Mouse (Mus musculus) limb, embryonic 14.5 days (tissue): ENCODE measurements around the gene Abhd8. TPM values are rescaled to one million over a fixed set of nuclear protein-coding genes. Genes with fewer than 3 reads are reported as not detected.
A peak's percentile ranks its signal among the peaks of the same experiment; 100 is the strongest.

ENCODE experiments used
- ATAC-seq: fragments of 200-750 bp; cut with Nextera tagmentation; 2 replicates; pipeline ENCODE4 v1.8.0; 2017; ENCODE audit warnings: low read depth, moderate number of reproducible peaks, moderate TSS enrichment; ENCODE audit not compliant: low FRiP score
- DNase-seq: peaks from one replicate; pipeline ENCODE4 v3.0.0-alpha.2; 2015; ENCODE audit warnings: low spot score
- H3K27ac ChIP-seq: fragments of 300-500 bp; sonication (generic); replicated peaks from 2 replicates; pipeline ENCODE4 v1.5.1; 2014; ENCODE audit warnings: low read depth, mild to moderate bottlenecking, low read length, moderate library complexity, mixed read lengths
- H3K27me3 ChIP-seq: fragments of 300-500 bp; sonication (generic); 2 replicates; pipeline ENCODE4 v1.6.1; 2014; ENCODE audit warnings: low read length, mixed read lengths; ENCODE audit not compliant: control insufficient read depth, insufficient read depth
- H3K36me3 ChIP-seq: fragments of 300-500 bp; sonication (generic); 2 replicates; pipeline ENCODE4 v1.6.1; 2014; ENCODE audit warnings: mild to moderate bottlenecking, low read length, moderate library complexity, mixed read lengths; ENCODE audit not compliant: control insufficient read depth, insufficient read depth
- H3K4me1 ChIP-seq: fragments of 300-500 bp; sonication (generic); 2 replicates; pipeline ENCODE4 v1.6.1; 2014; ENCODE audit warnings: antibody characterized with exemption, low read length, mixed read lengths; ENCODE audit not compliant: control insufficient read depth, insufficient read depth
- H3K4me2 ChIP-seq: fragments of 300-500 bp; sonication (generic); replicated peaks from 2 replicates; pipeline ENCODE4 v1.6.1; 2014; ENCODE audit warnings: low read depth, mild to moderate bottlenecking, low read length, moderate library complexity; ENCODE audit not compliant: severe bottlenecking
- H3K4me3 ChIP-seq: fragments of 300-500 bp; sonication (generic); replicated peaks from 2 replicates; pipeline ENCODE4 v1.5.1; 2014; ENCODE audit warnings: low read length
- H3K9ac ChIP-seq: fragments of 300-500 bp; sonication (generic); 2 replicates; pipeline ENCODE4 v1.6.1; 2014; ENCODE audit warnings: mild to moderate bottlenecking, low read depth, low read length, moderate library complexity; ENCODE audit not compliant: severe bottlenecking
- H3K9me3 ChIP-seq: fragments of 300-500 bp; sonication (generic); 2 replicates; pipeline ENCODE4 v1.6.1; 2016; ENCODE audit warnings: low read length; ENCODE audit not compliant: control insufficient read depth
- POLR2A ChIP-seq: fragments of 200-500 bp; IDR thresholded peaks from 2 replicates; pipeline ENCODE4 v1.8.0; 2012; ENCODE audit warnings: inconsistent platforms, mild to moderate bottlenecking, moderate library complexity, borderline replicate concordance; ENCODE audit not compliant: insufficient read depth, insufficient read length; ENCODE audit errors: extremely low read depth
- WGBS: fragments of 180-500 bp; shearing (Covaris S2); extraction: QIAGEN DNeasy Blood & Tissue Kit; methylation state at CpG from one replicate; pipeline ENCODE4 v1.1.7; 2014; 5-methylcytosine and 5-hydroxymethylcytosine counted together
- polyA plus RNA-seq, 2 experiments: library from polyadenylated mRNA; depleted of rRNA in 1 of 2; stranded (reverse) in 1 of 2; unstranded in 1 of 2; fragments of >200 nt; fragmentation: Nextera tagmentation in 1 of 2; extraction: Ambion mirVana in 1 of 2; gene quantifications; 2 replicates each; pipeline versions ENCODE4 v1.2.1 to v1.2.3; 2012 to 2014

Abhd8 gene
- polyA plus RNA-seq, 2 experiments = 48.6 to 72.6 TPM

GRCm38 (mm10) chr8:71505326-71505725 lies 41.9 kb upstream of the Abhd8 start:
- H3K9ac ChIP-seq = no peak overlapping the region
- ATAC-seq (no peak), DNase-seq (no peak)
- no peaks in the 10 kb centered on the region for H3K36me3 ChIP-seq
- no peak overlapping the region for H3K27ac ChIP-seq
- no peak for TF ChIP-seq POLR2A
- H3K4me2 ChIP-seq = no peak overlapping the region
- H3K9me3 ChIP-seq = no peaks in the 10 kb centered on the region
- H3K27me3 ChIP-seq = peaks cover 31% of the 10 kb centered on the region
- no peaks in the 10 kb centered on the region for H3K4me1 ChIP-seq
- H3K4me3 ChIP-seq = no peak overlapping the region
- WGBS = 95% methylated on average over 4 of the region's 4 CpGs

GRCm38 (mm10) chr8:71504349-71504748 lies 40.9 kb upstream of the Abhd8 start:
- Histone ChIP-seq H3K27me3 (peaks cover 31% of the 10 kb centered on the region), H3K4me1 (no peaks in the 10 kb centered on the region), H3K9me3 (no peaks in the 10 kb centered on the region), H3K36me3 (no peaks in the 10 kb centered on the region), H3K9ac (no peak overlapping the region), H3K27ac (no peak overlapping the region), H3K4me3 (no peak overlapping the region), H3K4me2 (no peak overlapping the region)
- no peak for DNase-seq
- no peak for ATAC-seq
- TF ChIP-seq POLR2A = no peak
- WGBS = 87% methylated on average over 4 of the region's 4 CpGs

- 18% methylated on average over 16 of the region's 16 CpGs for WGBS
- Histone ChIP-seq H3K27me3 (no peaks in the 10 kb centered on the region), H3K4me3 (no peak overlapping the region), H3K9ac (no peak overlapping the region), H3K9me3 (no peaks in the 10 kb centered on the region), H3K4me2 (no peak overlapping the region), H3K36me3 (peaks cover 7% of the 10 kb centered on the region; the same call in 1 of the 2 replicates), H3K4me1 (peaks cover 22% of the 10 kb centered on the region), H3K27ac (no peak overlapping the region)
- DNase-seq (peak; percentile 13), ATAC-seq (no peak)
- no peak for TF ChIP-seq POLR2A
These were observed 35.6 kb upstream of the Abhd8 start for GRCm38 (mm10) chr8:71498816-71499690.

GRCm38 (mm10) chr8:71497881-71498501 lies 34.5 kb upstream of the Abhd8 start:
- ATAC-seq = no peak
- no peak overlapping the region for H3K27ac ChIP-seq
- H3K9ac ChIP-seq = 0 out of 2 replicates have a peak overlapping the region, but pooled peaks have one; percentile 26
- no peak for TF ChIP-seq POLR2A
- H3K4me3 ChIP-seq = no peak overlapping the region
- H3K4me1 ChIP-seq = peaks cover 22% of the 10 kb centered on the region
- H3K27me3 ChIP-seq = no peaks in the 10 kb centered on the region
- no peak for DNase-seq
- peaks cover 15% of the 10 kb centered on the region; the same call in 1 of the 2 replicates for H3K36me3 ChIP-seq
- no peaks in the 10 kb centered on the region for H3K9me3 ChIP-seq
- 19% methylated on average over 14 of the region's 15 CpGs for WGBS
- no peak overlapping the region for H3K4me2 ChIP-seq

GRCm38 (mm10) chr8:71497077-71497645 lies 33.7 kb upstream of the Abhd8 start:
- Histone ChIP-seq H3K9ac (no peak overlapping the region), H3K36me3 (peaks cover 23% of the 10 kb centered on the region), H3K9me3 (no peaks in the 10 kb centered on the region), H3K27ac (no peak overlapping the region), H3K4me1 (peaks cover 22% of the 10 kb centered on the region), H3K4me3 (no peak overlapping the region), H3K27me3 (no peaks in the 10 kb centered on the region), H3K4me2 (no peak overlapping the region)
- no peak for TF ChIP-seq POLR2A
- 100% methylated on average over 1 of the region's 1 CpGs for WGBS
- no peak for DNase-seq
- no peak for ATAC-seq
